Mouse (Mus musculus) brain, embryonic 14.5 days (tissue): ENCODE data around the gene Comtd1. TPM values are rescaled to one million over a fixed set of nuclear protein-coding genes. Genes with fewer than 3 reads are reported as not detected.
A peak's percentile ranks its signal among the peaks of the same experiment; 100 is the strongest.

Experiments used
- DNase-seq: peaks from one replicate; pipeline ENCODE4 v3.0.0-alpha.2; 2011; ENCODE audit warnings: low read depth
- CTCF ChIP-seq: fragments of 200-500 bp; IDR thresholded peaks from 2 replicates; pipeline ENCODE4 v1.5.1; 2012; ENCODE audit warnings: inconsistent platforms, mild to moderate bottlenecking, moderate library complexity, borderline replicate concordance; ENCODE audit not compliant: insufficient read depth, insufficient read length; ENCODE audit errors: extremely low read depth
- POLR2A ChIP-seq: fragments of 200-500 bp; IDR thresholded peaks from 2 replicates; pipeline ENCODE4 v1.6.1; 2012; ENCODE audit warnings: mild to moderate bottlenecking, inconsistent platforms, borderline replicate concordance; ENCODE audit not compliant: poor library complexity, insufficient read depth, insufficient read length, severe bottlenecking; ENCODE audit errors: extremely low read depth
- polyA plus RNA-seq: library from polyadenylated mRNA; depleted of rRNA; stranded (reverse); fragments of >200 nt; gene quantifications from 2 replicates; pipeline ENCODE4 v1.2.3, GENCODE M21; 2012

Comtd1 gene
- polyA plus RNA-seq, 1 experiment: 24.4 TPM

DNA sequence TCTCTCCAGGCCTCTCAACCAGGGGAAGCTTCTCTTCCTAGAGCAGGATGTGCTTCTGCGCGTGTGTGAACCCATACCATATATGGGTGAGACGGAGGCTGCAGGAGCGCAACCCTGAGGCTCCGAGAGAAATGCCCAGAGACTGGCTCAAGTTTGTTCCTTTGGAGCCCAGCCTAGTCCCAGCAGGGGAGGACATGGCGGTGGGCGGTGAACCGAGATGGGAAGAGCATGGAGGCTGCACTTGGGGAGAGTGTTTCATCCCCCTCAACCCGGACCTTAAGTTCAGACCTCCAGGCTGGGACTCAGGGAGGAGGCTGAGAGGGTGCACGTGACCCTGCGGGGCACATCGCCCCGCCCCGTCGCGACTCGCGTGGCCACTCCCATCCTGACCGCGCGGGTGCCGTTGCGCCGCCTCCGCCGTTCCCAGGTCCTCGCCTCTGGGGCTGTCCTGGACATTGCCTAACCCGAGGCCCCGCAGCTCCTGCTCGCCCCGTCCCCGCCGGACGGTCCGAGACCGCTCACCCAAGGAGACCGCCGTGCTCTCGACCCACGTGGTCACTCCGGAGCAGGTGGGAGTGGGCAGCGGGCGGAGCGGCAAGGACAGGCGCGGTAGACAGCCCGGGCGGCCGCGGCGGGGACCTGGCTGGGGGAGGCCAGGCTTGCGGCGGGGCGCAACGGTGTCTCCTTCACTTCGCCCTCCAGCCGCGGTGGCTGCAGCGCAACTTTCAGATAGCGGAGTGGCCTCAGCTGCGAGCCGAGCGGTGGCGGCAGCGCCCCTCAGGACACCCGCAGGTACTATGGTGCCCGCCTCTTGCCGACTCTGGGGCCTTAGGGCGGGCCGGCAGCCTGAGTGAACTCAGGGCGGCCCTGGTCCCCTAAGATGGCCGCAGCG, 17.7 kb downstream of the Comtd1 start:
- DNase-seq: peak; percentile 97
- TF ChIP-seq CTCF: no peak
- peak; percentile 73 for TF ChIP-seq POLR2A

GRCm38 (mm10) chr14:21825786-21826491, 22.8 kb downstream of the Comtd1 start:
- TF ChIP-seq POLR2A: no peak
- no peak for TF ChIP-seq CTCF
- DNase-seq: peak; percentile 36

DNA sequence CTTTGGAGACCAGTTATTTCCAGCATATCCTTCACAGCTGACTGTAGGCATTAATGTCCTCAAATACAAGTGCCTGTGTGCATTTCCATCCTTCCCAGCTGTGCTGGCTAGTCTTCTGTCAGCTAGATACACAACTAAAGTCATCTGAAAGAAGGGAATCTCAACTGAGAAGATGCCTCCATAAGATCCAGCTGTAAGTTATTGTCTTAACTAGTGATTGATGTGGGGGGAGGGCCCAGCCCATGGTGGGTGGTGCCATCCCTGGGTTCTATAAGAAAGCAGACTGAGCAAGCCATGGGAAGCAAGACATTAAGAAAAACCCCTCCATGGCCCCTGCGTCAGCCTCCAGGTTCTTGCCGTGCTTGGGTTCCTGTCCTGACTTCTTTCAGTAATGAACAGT, 23.8 kb downstream of the Comtd1 start, which contains the start of gene Vdac2:
Gene Vdac2 (plus strand): TSS at position 301 of the 400 bp plus-strand sequence.
- no peak for TF ChIP-seq POLR2A
- no peak for TF ChIP-seq CTCF
- DNase-seq: no peak

- TF ChIP-seq POLR2A: no peak
- no peak for TF ChIP-seq CTCF
- DNase-seq: no peak
These were observed 24.9 kb downstream of the Comtd1 start for GRCm38 (mm10) chr14:21823897-21824296.

DNA sequence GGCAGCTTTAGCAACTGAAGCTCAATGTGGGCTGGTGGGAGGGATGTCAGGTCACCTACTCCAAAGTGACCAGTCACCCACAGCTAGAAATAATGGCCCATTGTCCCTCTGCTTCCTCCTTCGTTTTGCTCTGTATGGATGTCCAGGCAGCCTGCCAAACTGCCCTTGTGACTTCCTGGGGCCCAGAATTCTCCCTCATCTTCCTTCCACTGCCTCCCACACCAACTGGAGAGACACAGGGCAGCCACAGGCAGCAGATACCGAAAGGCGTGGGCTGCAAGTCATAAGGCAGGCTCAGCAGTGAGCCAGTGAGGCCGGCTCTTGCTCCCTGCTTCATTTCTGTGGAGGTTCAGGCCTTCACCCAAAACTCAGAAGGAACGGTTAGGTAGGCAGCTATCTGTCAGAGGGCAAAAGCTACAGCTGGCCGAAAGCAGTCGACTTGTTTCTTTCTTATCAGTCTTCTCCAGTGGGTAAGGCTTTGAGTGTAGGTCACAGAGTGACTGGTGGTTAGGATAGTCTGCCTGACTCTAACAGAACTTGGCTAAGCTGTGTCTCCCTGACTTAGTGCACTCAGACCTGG, 25.9 kb downstream of the Comtd1 start:
- TF ChIP-seq POLR2A (no peak), CTCF (no peak)
- peak; percentile 54 for DNase-seq

- TF ChIP-seq POLR2A: no peak
- DNase-seq: no peak
These were observed 26.5 kb downstream of the Comtd1 start for GRCm38 (mm10) chr14:21822307-21822706.

- DNase-seq: no peak
- TF ChIP-seq POLR2A (no peak), CTCF (no peak)
These were observed 27.8 kb downstream of the Comtd1 start for GRCm38 (mm10) chr14:21820880-21821505.

- no peak for DNase-seq
- TF ChIP-seq POLR2A (no peak), CTCF (no peak)
These were observed 31.3 kb downstream of the Comtd1 start for GRCm38 (mm10) chr14:21817453-21817852.

GRCm38 (mm10) chr14:21816255-21816654, 32.5 kb downstream of the Comtd1 start:
- no peak for DNase-seq
- TF ChIP-seq POLR2A (no peak), CTCF (no peak)

DNA sequence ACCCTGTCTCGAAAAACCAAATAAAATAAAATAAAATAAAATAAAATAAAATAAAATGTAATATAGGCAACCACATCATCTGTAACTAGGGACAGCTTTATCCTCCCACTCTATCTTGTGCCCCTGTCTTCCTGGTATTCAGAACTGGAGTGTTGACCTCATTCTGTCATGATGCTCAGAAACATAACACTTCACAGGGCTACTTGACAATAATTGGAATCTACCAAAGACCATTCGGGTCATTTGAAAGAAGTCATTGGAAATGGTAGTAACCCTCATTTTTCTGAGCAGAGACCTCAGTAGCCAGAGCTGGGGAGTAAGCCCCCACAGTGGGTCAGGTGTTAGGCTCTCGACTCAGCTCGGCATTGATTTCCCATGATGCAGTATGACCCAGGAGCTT, 34.2 kb downstream of the Comtd1 start:
- DNase-seq: no peak
- no peak for TF ChIP-seq CTCF

- no peak for DNase-seq
- no peak for TF ChIP-seq POLR2A
- no peak for TF ChIP-seq CTCF
These were observed 34.9 kb downstream of the Comtd1 start for GRCm38 (mm10) chr14:21813847-21814246.
